Mouse (Mus musculus): Measurements from ENCODE around the gene Nxph4. TPM values are rescaled to one million over a fixed set of nuclear protein-coding genes. Genes with fewer than 3 reads are reported as not detected.

Nxph4 gene
- polyA plus RNA-seq (2014; fragmentation: Nextera tagmentation; extraction: Ambion mirVana) = 32.1 and 35.4 TPM in 2 replicates

DNA sequence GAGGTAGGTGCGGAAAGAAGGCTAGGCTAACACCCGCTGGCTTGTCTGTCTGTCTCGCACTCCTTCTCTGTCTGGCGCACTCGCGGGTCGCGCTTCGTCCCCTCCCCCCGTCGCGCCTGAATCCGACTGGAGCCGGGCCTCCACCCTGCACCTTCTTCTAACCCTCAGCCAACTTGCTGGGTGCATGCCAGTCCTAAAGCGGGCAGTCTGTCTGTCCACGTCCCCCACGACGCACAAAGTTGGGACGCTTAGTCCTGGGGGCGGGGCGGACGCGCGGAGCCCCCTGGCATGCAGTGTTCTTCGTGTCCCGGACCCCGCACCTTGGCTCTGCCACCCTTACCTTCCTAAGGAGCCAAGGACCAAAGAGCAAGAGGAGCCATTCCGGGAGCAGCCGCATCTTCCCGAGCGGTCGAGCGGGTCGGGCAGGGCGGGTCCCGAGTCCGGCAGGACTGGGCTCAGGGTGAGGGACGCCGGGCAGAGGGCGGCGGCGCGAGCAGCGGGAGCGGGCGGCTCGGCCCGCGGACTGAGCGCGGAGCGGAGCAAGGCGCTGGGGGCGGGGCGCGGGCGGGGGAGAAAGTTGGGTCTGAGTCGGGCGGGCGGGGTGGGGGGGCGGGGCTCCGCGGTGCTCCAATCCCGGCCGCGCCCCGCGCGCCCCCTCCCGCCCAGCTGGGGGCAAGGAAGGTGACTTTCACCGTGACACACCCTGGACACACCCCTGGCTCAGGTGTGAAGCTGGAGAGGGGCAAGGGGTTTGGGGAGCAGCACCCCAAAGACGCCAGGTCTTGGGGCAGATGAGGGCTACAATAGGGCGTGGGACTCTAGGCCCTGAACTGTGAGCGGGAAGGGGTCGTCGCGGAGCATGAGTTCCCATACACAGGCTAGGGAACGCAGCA lies at the start of gene Nxph4:
Nxph4 (minus strand) TSS at position 524 of the 893 bp plus-strand sequence.
- no peaks in the 10 kb centered on the region for H3K9me3 ChIP-seq (replicated peaks; ENCODE audit: control insufficient read depth, low read length)
- WGBS = 0% methylated on average over 59 of the region's 78 CpGs
- H3K36me3 ChIP-seq (ENCODE audit: control insufficient read depth, insufficient read depth, low read length) = peaks cover 10% of the 10 kb centered on the region
- H3K27me3 ChIP-seq (replicated peaks; ENCODE audit: control insufficient read depth, insufficient read depth, low read length) = peaks cover 59% of the 10 kb centered on the region
- H3K4me3 ChIP-seq (ENCODE audit: low read depth, low read length) = peak within 1 kb of the TSS; percentile 42
- peak within 1 kb of the TSS; percentile 35; the same call in 1 of the 2 replicates for H3K27ac ChIP-seq (ENCODE audit: low read depth, low read length)
- peak within 1 kb of the TSS; percentile 70 for H3K9ac ChIP-seq (ENCODE audit: low read length)
- DNase-seq (ENCODE audit: low spot score) (no peak), ATAC-seq (no peak)
- peaks cover 54% of the 10 kb centered on the region for H3K4me1 ChIP-seq (ENCODE audit: control insufficient read depth, insufficient read depth, low read length)
- peak within 1 kb of the TSS; percentile 66 for H3K4me2 ChIP-seq (ENCODE audit: low read length)

- Histone ChIP-seq H3K27ac (ENCODE audit: low read depth, low read length) (no peak overlapping the region), H3K4me1 (ENCODE audit: control insufficient read depth, insufficient read depth, low read length) (no peaks in the 10 kb centered on the region), H3K4me3 (ENCODE audit: low read depth, low read length) (no peak overlapping the region), H3K9ac (ENCODE audit: low read length) (no peak overlapping the region), H3K4me2 (ENCODE audit: low read length) (no peak overlapping the region), H3K9me3 (replicated peaks; ENCODE audit: control insufficient read depth, low read length) (no peaks in the 10 kb centered on the region), H3K36me3 (ENCODE audit: control insufficient read depth, insufficient read depth, low read length) (peaks cover 94% of the 10 kb centered on the region), H3K27me3 (replicated peaks; ENCODE audit: control insufficient read depth, insufficient read depth, low read length) (no peaks in the 10 kb centered on the region)
- no peak for DNase-seq (ENCODE audit: low spot score)
- no peak for ATAC-seq
- 95% methylated on average over 8 of the region's 8 CpGs for WGBS
Observed at GRCm38 (mm10) chr10:127583649-127584048, 49.3 kb upstream of the Nxph4 start.

DNA sequence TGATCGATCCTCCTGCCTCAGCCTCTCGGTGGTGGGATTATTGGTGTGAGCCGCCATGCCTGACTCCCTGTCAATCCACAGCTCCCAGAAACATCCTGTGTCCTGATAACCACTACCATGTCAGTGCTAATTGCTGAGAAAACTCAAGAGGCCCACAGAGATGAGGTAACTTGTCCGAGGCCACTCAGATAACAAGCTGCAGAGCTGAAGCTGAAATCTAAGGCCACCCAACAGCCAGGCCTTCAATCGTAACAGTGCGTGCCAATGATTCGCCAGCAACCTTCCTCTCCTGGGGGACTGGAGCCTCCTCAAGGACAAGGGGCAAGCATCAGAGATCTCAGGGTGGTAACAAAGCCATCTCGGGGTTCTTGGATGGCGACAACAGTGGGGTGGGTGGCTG lies 46.9 kb upstream of the Nxph4 start:
- 94% methylated on average over 9 of the region's 9 CpGs for WGBS

GRCm38 (mm10) chr10:127577982-127578381 lies 43.6 kb upstream of the Nxph4 start:
- Histone ChIP-seq H3K4me1 (ENCODE audit: control insufficient read depth, insufficient read depth, low read length) (no peaks in the 10 kb centered on the region), H3K4me2 (ENCODE audit: low read length) (no peak overlapping the region), H3K9ac (ENCODE audit: low read length) (no peak overlapping the region), H3K27me3 (replicated peaks; ENCODE audit: control insufficient read depth, insufficient read depth, low read length) (no peaks in the 10 kb centered on the region), H3K27ac (ENCODE audit: low read depth, low read length) (no peak overlapping the region), H3K4me3 (ENCODE audit: low read depth, low read length) (no peak overlapping the region), H3K9me3 (replicated peaks; ENCODE audit: control insufficient read depth, low read length) (no peaks in the 10 kb centered on the region), H3K36me3 (ENCODE audit: control insufficient read depth, insufficient read depth, low read length) (peaks cover 99% of the 10 kb centered on the region)
- WGBS = 93% methylated on average over 15 of the region's 15 CpGs
- ATAC-seq (no peak), DNase-seq (ENCODE audit: low spot score) (no peak)

More for the DNA sequence above, 46.9 kb upstream of the Nxph4 start:
- Histone ChIP-seq H3K27me3 (replicated peaks; ENCODE audit: control insufficient read depth, insufficient read depth, low read length) (no peaks in the 10 kb centered on the region), H3K4me1 (ENCODE audit: control insufficient read depth, insufficient read depth, low read length) (no peaks in the 10 kb centered on the region), H3K36me3 (ENCODE audit: control insufficient read depth, insufficient read depth, low read length) (peaks cover 94% of the 10 kb centered on the region), H3K4me3 (ENCODE audit: low read depth, low read length) (no peak overlapping the region), H3K27ac (ENCODE audit: low read depth, low read length) (no peak overlapping the region), H3K9ac (ENCODE audit: low read length) (no peak overlapping the region), H3K4me2 (ENCODE audit: low read length) (no peak overlapping the region), H3K9me3 (replicated peaks; ENCODE audit: control insufficient read depth, low read length) (no peaks in the 10 kb centered on the region)
- ATAC-seq (no peak), DNase-seq (ENCODE audit: low spot score) (no peak)

- Histone ChIP-seq H3K27ac (ENCODE audit: low read depth, low read length) (no peak overlapping the region), H3K4me3 (ENCODE audit: low read depth, low read length) (no peak overlapping the region), H3K4me2 (ENCODE audit: low read length) (no peak overlapping the region), H3K27me3 (replicated peaks; ENCODE audit: control insufficient read depth, insufficient read depth, low read length) (no peaks in the 10 kb centered on the region), H3K4me1 (ENCODE audit: control insufficient read depth, insufficient read depth, low read length) (no peaks in the 10 kb centered on the region), H3K36me3 (ENCODE audit: control insufficient read depth, insufficient read depth, low read length) (peaks cover 99% of the 10 kb centered on the region), H3K9me3 (replicated peaks; ENCODE audit: control insufficient read depth, low read length) (no peaks in the 10 kb centered on the region), H3K9ac (ENCODE audit: low read length) (no peak overlapping the region)
- ATAC-seq (no peak), DNase-seq (ENCODE audit: low spot score) (no peak)
- WGBS = 93% methylated on average over 9 of the region's 9 CpGs
Observed at GRCm38 (mm10) chr10:127577156-127577555, 42.8 kb upstream of the Nxph4 start.

GRCm38 (mm10) chr10:127576381-127576961 lies 42.1 kb upstream of the Nxph4 start:
- Histone ChIP-seq H3K4me2 (ENCODE audit: low read length) (no peak overlapping the region), H3K4me1 (ENCODE audit: control insufficient read depth, insufficient read depth, low read length) (no peaks in the 10 kb centered on the region), H3K36me3 (ENCODE audit: control insufficient read depth, insufficient read depth, low read length) (peaks cover 99% of the 10 kb centered on the region), H3K4me3 (ENCODE audit: low read depth, low read length) (no peak overlapping the region), H3K27me3 (replicated peaks; ENCODE audit: control insufficient read depth, insufficient read depth, low read length) (no peaks in the 10 kb centered on the region), H3K27ac (ENCODE audit: low read depth, low read length) (no peak overlapping the region), H3K9ac (ENCODE audit: low read length) (no peak overlapping the region), H3K9me3 (replicated peaks; ENCODE audit: control insufficient read depth, low read length) (no peaks in the 10 kb centered on the region)
- 69% methylated on average over 18 of the region's 18 CpGs for WGBS
- ATAC-seq (no peak), DNase-seq (ENCODE audit: low spot score) (peak; percentile 20)

DNA sequence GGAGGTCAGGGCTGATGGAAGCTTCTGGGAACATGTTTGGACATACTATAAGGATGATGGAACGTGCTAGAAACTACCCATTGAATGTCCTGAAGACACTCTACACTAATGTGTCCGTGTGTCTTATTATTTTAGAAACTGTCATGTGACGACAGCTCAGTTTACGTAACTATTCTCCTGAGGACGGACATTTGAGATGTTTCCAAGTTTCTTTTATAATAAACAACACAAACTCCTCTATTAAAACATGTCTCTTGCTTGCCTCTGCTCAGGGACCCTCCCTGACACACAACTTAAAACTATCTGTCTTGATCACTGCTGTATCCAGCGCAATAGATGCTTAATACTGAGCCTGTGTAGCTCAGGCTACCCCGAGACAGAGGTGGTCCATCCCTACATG lies 41.4 kb upstream of the Nxph4 start:
- no peak for ATAC-seq
- WGBS = 94% methylated on average over 7 of the region's 7 CpGs
- H3K4me3 ChIP-seq (ENCODE audit: low read depth, low read length) = no peak overlapping the region

DNA sequence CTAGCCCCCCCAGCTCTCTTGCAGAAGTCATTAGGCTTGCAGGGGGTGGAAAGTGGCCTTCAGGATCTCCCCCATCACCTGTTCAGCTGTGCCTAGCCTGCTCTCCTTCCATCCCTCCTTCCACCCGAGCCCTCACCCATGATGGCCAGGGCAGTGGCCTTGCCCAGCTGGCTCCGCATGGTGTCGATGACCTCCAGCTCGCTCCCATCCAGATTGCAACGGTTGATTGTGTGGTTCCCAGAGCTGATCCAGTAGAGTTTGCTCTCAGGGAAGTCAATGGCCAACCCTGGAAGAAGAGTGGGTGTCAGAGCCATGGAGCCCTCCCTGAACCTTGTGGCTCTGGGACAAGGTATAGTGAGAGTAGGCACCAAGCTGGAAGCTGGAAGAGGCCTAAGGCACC lies 37.9 kb upstream of the Nxph4 start:
- Histone ChIP-seq H3K4me3 (ENCODE audit: low read depth, low read length) (no peak overlapping the region), H3K9me3 (replicated peaks; ENCODE audit: control insufficient read depth, low read length) (no peaks in the 10 kb centered on the region), H3K4me2 (ENCODE audit: low read length) (no peak overlapping the region), H3K36me3 (ENCODE audit: control insufficient read depth, insufficient read depth, low read length) (peaks cover 93% of the 10 kb centered on the region), H3K4me1 (ENCODE audit: control insufficient read depth, insufficient read depth, low read length) (no peaks in the 10 kb centered on the region), H3K27ac (ENCODE audit: low read depth, low read length) (no peak overlapping the region), H3K9ac (ENCODE audit: low read length) (no peak overlapping the region), H3K27me3 (replicated peaks; ENCODE audit: control insufficient read depth, insufficient read depth, low read length) (no peaks in the 10 kb centered on the region)
- ATAC-seq (no peak), DNase-seq (ENCODE audit: low spot score) (no peak)
- WGBS = 94% methylated on average over 5 of the region's 5 CpGs

More for the DNA sequence above, 41.4 kb upstream of the Nxph4 start:
- no peak overlapping the region for H3K27ac ChIP-seq (ENCODE audit: low read depth, low read length)
- no peak overlapping the region for H3K4me2 ChIP-seq (ENCODE audit: low read length)
- H3K9ac ChIP-seq (ENCODE audit: low read length) = no peak overlapping the region
- H3K36me3 ChIP-seq (ENCODE audit: control insufficient read depth, insufficient read depth, low read length) = peaks cover 99% of the 10 kb centered on the region
- no peak for DNase-seq (ENCODE audit: low spot score)
- no peaks in the 10 kb centered on the region for H3K4me1 ChIP-seq (ENCODE audit: control insufficient read depth, insufficient read depth, low read length)
- no peaks in the 10 kb centered on the region for H3K9me3 ChIP-seq (replicated peaks; ENCODE audit: control insufficient read depth, low read length)
- H3K27me3 ChIP-seq (replicated peaks; ENCODE audit: control insufficient read depth, insufficient read depth, low read length) = no peaks in the 10 kb centered on the region

Data from forebrain, embryonic 14.5 days (tissue).